Mouse (Mus musculus) heart, postnatal 0 days (tissue): ENCODE results near the gene Sirpb1c.
"Not testable (repeated sequence)": the region's sequence is repeated elsewhere in the genome, so short reads cannot be mapped to it uniquely, and the experiment has no call there.

ENCODE experiments used
- CTCF ChIP-seq: IDR thresholded peaks from 2 replicates; pipeline ENCODE4 v1.5.1; 2016; ENCODE audit warnings: antibody characterized with exemption, control low read depth, low read depth
- EP300 ChIP-seq: IDR thresholded peaks from 2 replicates; pipeline ENCODE4 v1.6.1; 2016; ENCODE audit warnings: antibody characterized with exemption, low read depth

- TF ChIP-seq CTCF, EP300: not testable (repeated sequence)
Measured at GRCm38 (mm10) chr3:15773642-15774041, 74.7 kb downstream of the Sirpb1c start.
